ENCODE assay signal across 13 mouse cellular contexts in the genomic region with DNA sequence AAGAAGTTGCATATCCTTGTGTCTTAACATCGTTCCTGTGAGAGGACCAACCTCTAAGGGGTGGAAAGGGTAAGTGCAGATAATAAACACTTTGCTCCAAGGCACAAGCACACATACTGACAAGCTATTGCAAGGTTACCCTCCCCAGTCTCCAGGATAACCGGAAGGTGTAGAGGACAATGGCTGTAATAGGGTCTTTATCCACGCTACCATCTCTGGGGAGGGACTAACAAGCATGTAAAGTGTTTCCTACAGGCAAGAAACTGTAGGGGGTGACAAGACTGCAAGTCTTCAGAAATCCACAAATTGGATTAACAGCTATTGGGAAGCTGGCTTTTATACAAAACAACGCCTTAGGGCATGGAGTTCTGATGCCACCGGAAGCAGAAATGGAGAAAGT.
"Had no signal": no experiment of that assay in that cellular context is flagged by ENCODE, and none has a peak within 500 bp of the region (broad histone marks: within the 10 kb centered on the region; RNA-seq: fewer than 3 reads in every experiment).

No protein-coding gene starts in this region.

- H3K27me3 ChIP-seq: intestine, embryonic 15.5 days; liver, embryonic 12.5 days; stomach, embryonic 15.5 days had no signal

- H3K36me3 ChIP-seq: intestine, embryonic 15.5 days; limb, embryonic 10.5 days; liver, embryonic 12.5 days; stomach, embryonic 15.5 days had no signal

- H3K27ac ChIP-seq: intestine, embryonic 15.5 days; left cerebral cortex, adult 2 months; limb, embryonic 10.5 days; liver, embryonic 12.5 days; stomach, embryonic 15.5 days had no signal

- H3K4me2 ChIP-seq: intestine, embryonic 15.5 days; liver, embryonic 12.5 days; lung, embryonic 14.5 days; stomach, embryonic 15.5 days had no signal

- ATAC-seq: intestine, embryonic 15.5 days; liver, embryonic 12.5 days had no signal

- H3K9ac ChIP-seq: intestine, embryonic 15.5 days; liver, embryonic 12.5 days; lung, embryonic 14.5 days; stomach, embryonic 15.5 days had no signal

- H3K9me3 ChIP-seq: intestine, embryonic 15.5 days; limb, embryonic 10.5 days; liver, embryonic 12.5 days; stomach, embryonic 15.5 days had no signal

- H3K4me3 ChIP-seq: intestine, embryonic 15.5 days; left cerebral cortex, adult 2 months; limb, embryonic 10.5 days; liver, embryonic 12.5 days; myocyte; stomach, embryonic 15.5 days had no signal

- H3K4me1 ChIP-seq: intestine, embryonic 15.5 days; liver, embryonic 12.5 days; stomach, embryonic 15.5 days had no signal

- DNase-seq: kidney, adult 18-20 months; kidney, postnatal 25 days; lung, embryonic 14.5 days; lung, postnatal 10 days; lung, postnatal 4 days; thymus, adult 2 months; thymus, postnatal 25 days had no signal
